Mouse (Mus musculus): ENCODE data around the gene Tssk2. TPM values are rescaled to one million over a fixed set of nuclear protein-coding genes. Genes with fewer than 3 reads are reported as not detected.

Tssk2 gene
- total RNA-seq (2021) = not detected
- long read RNA-seq, experiment 1 = 0 reads
- long read RNA-seq, experiment 2 = 0 reads

- no peak for DNase-seq (ENCODE audit: low spot score in 2 of 2)
Observed at GRCm38 (mm10) chr16:17898462-17898861, at the start of gene Tssk2, which contains the start of gene Dgcr2. Gene Tssk2, plus strand, starts transcription at chr16:17898637. Gene Dgcr2, minus strand, starts transcription at chr16:17898562.

GRCm38 (mm10) chr16:17848928-17849327, 49.5 kb upstream of the Tssk2 start:
- DNase-seq (ENCODE audit: low spot score in 2 of 2) = no peak

- no peak for DNase-seq (ENCODE audit: low spot score in 2 of 2)
Observed at GRCm38 (mm10) chr16:17849486-17849885, 49.0 kb upstream of the Tssk2 start.

GRCm38 (mm10) chr16:17851331-17851730, 47.1 kb upstream of the Tssk2 start:
- DNase-seq (ENCODE audit: low spot score in 2 of 2) = no peak

GRCm38 (mm10) chr16:17851860-17852259, 46.6 kb upstream of the Tssk2 start:
- no peak for DNase-seq (ENCODE audit: low spot score in 2 of 2)

- no peak for DNase-seq (ENCODE audit: low spot score in 2 of 2)
Observed at GRCm38 (mm10) chr16:17853263-17853662, 45.2 kb upstream of the Tssk2 start.

- DNase-seq (ENCODE audit: low spot score in 2 of 2) = no peak
Observed at GRCm38 (mm10) chr16:17857157-17857556, 41.3 kb upstream of the Tssk2 start.

- no peak for DNase-seq (ENCODE audit: low spot score in 2 of 2)
Observed at GRCm38 (mm10) chr16:17858592-17858991, 39.8 kb upstream of the Tssk2 start.

GRCm38 (mm10) chr16:17865293-17865692, 33.1 kb upstream of the Tssk2 start:
- no peak for DNase-seq (ENCODE audit: low spot score in 2 of 2)

- no peak for DNase-seq (ENCODE audit: low spot score in 2 of 2)
Observed at GRCm38 (mm10) chr16:17865770-17866169, 32.7 kb upstream of the Tssk2 start.

GRCm38 (mm10) chr16:17871248-17871647, 27.2 kb upstream of the Tssk2 start:
- DNase-seq (ENCODE audit: low spot score in 2 of 2) = no peak

GRCm38 (mm10) chr16:17872995-17873394, 25.4 kb upstream of the Tssk2 start:
- no peak for DNase-seq (ENCODE audit: low spot score in 2 of 2)

GRCm38 (mm10) chr16:17875174-17875573, 23.3 kb upstream of the Tssk2 start:
- no peak for DNase-seq (ENCODE audit: low spot score in 2 of 2)

GRCm38 (mm10) chr16:17876096-17876495, 22.3 kb upstream of the Tssk2 start:
- no peak for DNase-seq (ENCODE audit: low spot score in 2 of 2)

GRCm38 (mm10) chr16:17879571-17879970, 18.9 kb upstream of the Tssk2 start:
- DNase-seq (ENCODE audit: low spot score in 2 of 2) = no peak

GRCm38 (mm10) chr16:17882196-17882595, 16.2 kb upstream of the Tssk2 start:
- DNase-seq (ENCODE audit: low spot score in 2 of 2) = no peak

- no peak for DNase-seq (ENCODE audit: low spot score in 2 of 2)
Observed at GRCm38 (mm10) chr16:17884116-17884515, 14.3 kb upstream of the Tssk2 start.

- no peak for DNase-seq (ENCODE audit: low spot score in 2 of 2)
Observed at GRCm38 (mm10) chr16:17889689-17890341, 8.6 kb upstream of the Tssk2 start.

- no peak for DNase-seq (ENCODE audit: low spot score in 2 of 2)
Observed at GRCm38 (mm10) chr16:17890342-17890727, 8.1 kb upstream of the Tssk2 start.

- peak; percentile 46 to 66 for DNase-seq (ENCODE audit: low spot score in 2 of 2)
Observed at GRCm38 (mm10) chr16:17890917-17891566, 7.4 kb upstream of the Tssk2 start.

- peak; percentile 91 to 99 for DNase-seq (ENCODE audit: low spot score in 2 of 2)
Observed at GRCm38 (mm10) chr16:17891567-17891959, 6.9 kb upstream of the Tssk2 start, which contains the start of gene Gm20518. Gene Gm20518, minus strand, starts transcription at chr16:17891671.

- no peak for DNase-seq (ENCODE audit: low spot score in 2 of 2)
Observed at GRCm38 (mm10) chr16:17892606-17893005, 5.8 kb upstream of the Tssk2 start.

GRCm38 (mm10) chr16:17893923-17894322, 4.5 kb upstream of the Tssk2 start, which contains the start of gene Tssk1:
Gene Tssk1, plus strand, starts transcription at chr16:17894223.
- DNase-seq (ENCODE audit: low spot score in 2 of 2) = no peak

All from adrenal gland, postnatal 4 days (tissue).